Mouse (Mus musculus): ENCODE measurements around the gene Ptprc. TPM values are rescaled to one million over a fixed set of nuclear protein-coding genes. Genes with fewer than 3 reads are reported as not detected.

Ptprc gene
- polyA plus RNA-seq, 1 experiment from 2014 or later = 6.5 TPM

DNA sequence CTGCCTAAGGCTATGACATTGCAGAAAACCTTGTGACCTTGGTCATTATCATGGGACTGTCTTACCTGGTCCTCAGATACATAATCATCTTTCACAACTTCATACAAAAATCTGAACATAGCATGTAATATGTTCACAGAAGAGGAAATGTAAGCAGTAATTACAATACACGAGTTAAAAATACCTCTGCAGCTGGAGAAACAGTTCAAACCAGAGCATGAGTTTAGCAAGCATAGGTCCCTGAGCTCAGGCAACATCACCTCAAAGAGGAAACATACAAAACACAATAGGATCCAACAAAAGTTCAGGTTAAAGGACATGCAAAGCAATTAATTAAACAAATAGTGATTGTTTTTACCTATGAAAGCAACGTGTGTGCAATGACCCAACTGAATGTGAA is 17.8 kb downstream of the Ptprc start:
- ATAC-seq (ENCODE audit: insufficient read depth, low FRiP score) = no peak
- no peak overlapping the region for H3K9ac ChIP-seq (ENCODE audit: low read length)
- H3K4me2 ChIP-seq (ENCODE audit: low read depth, low read length) = no peak overlapping the region
- WGBS = 64% methylated on average over 2 of the region's 2 CpGs
- H3K4me3 ChIP-seq (replicated peaks; ENCODE audit: low read length) = no peak overlapping the region
- H3K4me1 ChIP-seq (ENCODE audit: control insufficient read depth, insufficient read depth, low read length) = no peaks in the 10 kb centered on the region
- no peaks in the 10 kb centered on the region for H3K27me3 ChIP-seq (ENCODE audit: control insufficient read depth, insufficient read depth, low read length)
- no peaks in the 10 kb centered on the region for H3K36me3 ChIP-seq (ENCODE audit: control insufficient read depth, insufficient read depth, low read length)
- no peak overlapping the region for H3K27ac ChIP-seq (ENCODE audit: low read length)
- H3K9me3 ChIP-seq (replicated peaks; ENCODE audit: control insufficient read depth, low read length) = no peaks in the 10 kb centered on the region

DNA sequence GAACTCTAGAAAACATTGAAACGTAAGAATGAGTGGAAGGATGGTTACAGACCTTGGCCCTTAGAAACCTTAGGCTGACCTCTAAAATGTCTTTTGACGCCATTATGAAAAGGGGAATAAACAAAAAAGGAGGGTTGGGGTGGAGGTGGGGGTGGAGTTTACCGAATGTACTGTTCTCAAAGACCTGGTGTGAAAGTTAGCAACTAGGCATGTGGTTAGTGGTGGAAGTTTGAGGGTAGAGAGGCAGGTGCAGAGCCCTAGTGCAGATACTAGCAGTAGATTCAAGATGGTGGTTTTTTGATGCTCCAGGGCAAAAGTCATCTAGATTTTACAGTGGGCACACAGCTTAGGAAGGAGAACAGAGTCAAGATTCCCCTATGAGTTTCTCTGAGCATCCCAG is 18.5 kb downstream of the Ptprc start:
- WGBS = 64% methylated on average over 3 of the region's 3 CpGs
- Histone ChIP-seq H3K4me2 (ENCODE audit: low read depth, low read length) (no peak overlapping the region), H3K27ac (ENCODE audit: low read length) (no peak overlapping the region), H3K9ac (ENCODE audit: low read length) (no peak overlapping the region), H3K36me3 (ENCODE audit: control insufficient read depth, insufficient read depth, low read length) (no peaks in the 10 kb centered on the region), H3K9me3 (replicated peaks; ENCODE audit: control insufficient read depth, low read length) (no peaks in the 10 kb centered on the region), H3K4me1 (ENCODE audit: control insufficient read depth, insufficient read depth, low read length) (no peaks in the 10 kb centered on the region), H3K27me3 (ENCODE audit: control insufficient read depth, insufficient read depth, low read length) (no peaks in the 10 kb centered on the region), H3K4me3 (replicated peaks; ENCODE audit: low read length) (no peak overlapping the region)
- ATAC-seq (ENCODE audit: insufficient read depth, low FRiP score) = no peak

DNA sequence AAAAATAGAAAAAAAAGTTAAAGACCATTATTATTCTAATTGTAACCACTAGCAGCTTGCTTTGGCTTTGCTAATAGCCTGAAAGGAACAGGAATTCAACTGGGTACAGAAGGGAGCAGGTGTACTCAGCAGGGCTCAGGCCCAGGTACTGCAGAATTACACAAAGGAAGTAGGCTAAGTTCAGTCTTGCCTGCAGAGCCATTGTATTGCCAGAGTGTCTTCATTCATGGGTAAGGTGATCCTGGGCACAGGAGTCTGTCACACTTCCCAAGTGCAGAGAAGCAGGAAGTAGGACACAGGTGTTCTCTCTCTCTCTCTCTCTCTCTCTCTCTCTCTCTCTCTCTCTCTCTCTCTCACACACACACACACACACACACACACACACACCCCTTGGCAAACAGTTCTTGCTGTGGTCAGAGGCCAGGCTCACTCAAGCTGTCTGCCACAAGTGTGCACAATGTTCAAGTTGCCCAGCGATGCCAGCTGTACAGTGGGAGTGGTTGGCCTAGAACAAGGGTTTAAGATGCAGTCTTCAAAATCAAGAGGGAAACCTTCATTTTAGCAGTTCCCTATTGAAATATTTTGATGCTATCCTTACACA is 21.2 kb downstream of the Ptprc start:
- WGBS = 57% methylated on average over 1 of the region's 1 CpGs
- no peaks in the 10 kb centered on the region for H3K4me1 ChIP-seq (ENCODE audit: control insufficient read depth, insufficient read depth, low read length)
- no peaks in the 10 kb centered on the region for H3K36me3 ChIP-seq (ENCODE audit: control insufficient read depth, insufficient read depth, low read length)
- H3K27ac ChIP-seq (ENCODE audit: low read length) = no peak overlapping the region
- no peak for ATAC-seq (ENCODE audit: insufficient read depth, low FRiP score)
- H3K27me3 ChIP-seq (ENCODE audit: control insufficient read depth, insufficient read depth, low read length) = no peaks in the 10 kb centered on the region
- no peak overlapping the region for H3K9ac ChIP-seq (ENCODE audit: low read length)
- no peaks in the 10 kb centered on the region for H3K9me3 ChIP-seq (replicated peaks; ENCODE audit: control insufficient read depth, low read length)
- H3K4me2 ChIP-seq (ENCODE audit: low read depth, low read length) = no peak overlapping the region
- H3K4me3 ChIP-seq (replicated peaks; ENCODE audit: low read length) = no peak overlapping the region

- H3K4me2 ChIP-seq (ENCODE audit: low read depth, low read length) = no peak overlapping the region
- no peak for ATAC-seq (ENCODE audit: insufficient read depth, low FRiP score)
- H3K36me3 ChIP-seq (ENCODE audit: control insufficient read depth, insufficient read depth, low read length) = no peaks in the 10 kb centered on the region
- no peaks in the 10 kb centered on the region for H3K9me3 ChIP-seq (replicated peaks; ENCODE audit: control insufficient read depth, low read length)
- no peak overlapping the region for H3K27ac ChIP-seq (ENCODE audit: low read length)
- WGBS = 58% methylated on average over 4 of the region's 4 CpGs
- no peaks in the 10 kb centered on the region for H3K4me1 ChIP-seq (ENCODE audit: control insufficient read depth, insufficient read depth, low read length)
- H3K9ac ChIP-seq (ENCODE audit: low read length) = no peak overlapping the region
- H3K4me3 ChIP-seq (replicated peaks; ENCODE audit: low read length) = no peak overlapping the region
- no peaks in the 10 kb centered on the region for H3K27me3 ChIP-seq (ENCODE audit: control insufficient read depth, insufficient read depth, low read length)
Measured at GRCm38 (mm10) chr1:138153126-138153525, 22.4 kb downstream of the Ptprc start.

GRCm38 (mm10) chr1:138148844-138149243 is 26.7 kb downstream of the Ptprc start:
- no peaks in the 10 kb centered on the region for H3K27me3 ChIP-seq (ENCODE audit: control insufficient read depth, insufficient read depth, low read length)
- H3K4me3 ChIP-seq (replicated peaks; ENCODE audit: low read length) = no peak overlapping the region
- H3K9me3 ChIP-seq (replicated peaks; ENCODE audit: control insufficient read depth, low read length) = no peaks in the 10 kb centered on the region
- no peaks in the 10 kb centered on the region for H3K36me3 ChIP-seq (ENCODE audit: control insufficient read depth, insufficient read depth, low read length)
- ATAC-seq (ENCODE audit: insufficient read depth, low FRiP score) = no peak
- 54% methylated on average over 4 of the region's 4 CpGs for WGBS
- H3K27ac ChIP-seq (ENCODE audit: low read length) = no peak overlapping the region
- no peak overlapping the region for H3K4me2 ChIP-seq (ENCODE audit: low read depth, low read length)
- no peak overlapping the region for H3K9ac ChIP-seq (ENCODE audit: low read length)
- H3K4me1 ChIP-seq (ENCODE audit: control insufficient read depth, insufficient read depth, low read length) = no peaks in the 10 kb centered on the region

DNA sequence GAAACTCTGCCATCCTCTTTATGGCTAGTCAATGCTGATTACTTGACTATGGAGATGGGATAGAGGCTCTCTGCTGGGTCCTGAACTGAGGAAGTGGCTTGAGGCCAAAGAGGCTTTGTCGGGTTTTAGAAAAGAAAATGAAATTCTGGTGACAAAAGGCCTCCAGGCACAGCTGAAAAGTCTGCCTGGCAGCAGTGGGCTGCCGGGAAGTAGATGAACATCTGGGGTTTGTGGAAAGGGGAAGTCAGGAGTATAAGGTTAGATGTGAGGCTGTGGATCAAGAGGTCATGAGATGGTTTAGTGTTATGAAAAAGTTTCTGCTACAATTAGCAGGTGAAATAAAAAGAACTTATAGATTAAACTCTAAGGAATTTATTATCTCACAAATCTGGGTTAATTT is 29.9 kb downstream of the Ptprc start:
- Histone ChIP-seq H3K4me2 (ENCODE audit: low read depth, low read length) (no peak overlapping the region), H3K36me3 (ENCODE audit: control insufficient read depth, insufficient read depth, low read length) (no peaks in the 10 kb centered on the region), H3K4me1 (ENCODE audit: control insufficient read depth, insufficient read depth, low read length) (no peaks in the 10 kb centered on the region), H3K4me3 (replicated peaks; ENCODE audit: low read length) (no peak overlapping the region), H3K27me3 (ENCODE audit: control insufficient read depth, insufficient read depth, low read length) (no peaks in the 10 kb centered on the region), H3K9me3 (replicated peaks; ENCODE audit: control insufficient read depth, low read length) (no peaks in the 10 kb centered on the region), H3K9ac (ENCODE audit: low read length) (no peak overlapping the region), H3K27ac (ENCODE audit: low read length) (no peak overlapping the region)
- ATAC-seq (ENCODE audit: insufficient read depth, low FRiP score) = no peak
- WGBS = 56% methylated on average over 2 of the region's 2 CpGs

DNA sequence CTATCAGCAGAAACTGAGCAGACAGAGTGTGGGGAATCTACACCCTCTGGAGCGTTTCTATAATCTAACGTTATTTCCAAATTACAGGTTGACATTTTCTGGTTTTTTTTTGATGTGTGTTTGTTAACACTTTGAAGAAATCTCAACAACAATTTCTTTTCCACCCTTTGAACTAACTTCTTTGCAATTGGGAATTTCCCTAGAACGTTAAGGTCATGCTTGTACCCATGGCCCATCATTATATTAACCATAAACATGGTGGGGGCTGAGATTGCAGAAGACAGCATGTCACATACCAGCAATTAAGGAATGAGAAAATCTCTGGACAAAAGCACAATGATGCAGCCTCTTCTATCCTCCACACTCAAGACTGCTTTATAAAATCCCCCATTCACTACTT is 30.4 kb downstream of the Ptprc start:
- no peaks in the 10 kb centered on the region for H3K4me1 ChIP-seq (ENCODE audit: control insufficient read depth, insufficient read depth, low read length)
- no peak overlapping the region for H3K4me2 ChIP-seq (ENCODE audit: low read depth, low read length)
- no peak overlapping the region for H3K4me3 ChIP-seq (replicated peaks; ENCODE audit: low read length)
- no peaks in the 10 kb centered on the region for H3K27me3 ChIP-seq (ENCODE audit: control insufficient read depth, insufficient read depth, low read length)
- ATAC-seq (ENCODE audit: insufficient read depth, low FRiP score) = no peak
- no peak overlapping the region for H3K27ac ChIP-seq (ENCODE audit: low read length)
- H3K9ac ChIP-seq (ENCODE audit: low read length) = no peak overlapping the region
- 80% methylated on average over 3 of the region's 3 CpGs for WGBS
- no peaks in the 10 kb centered on the region for H3K36me3 ChIP-seq (ENCODE audit: control insufficient read depth, insufficient read depth, low read length)
- no peaks in the 10 kb centered on the region for H3K9me3 ChIP-seq (replicated peaks; ENCODE audit: control insufficient read depth, low read length)

- Histone ChIP-seq H3K27ac (ENCODE audit: low read length) (no peak overlapping the region), H3K4me2 (ENCODE audit: low read depth, low read length) (no peak overlapping the region), H3K9me3 (replicated peaks; ENCODE audit: control insufficient read depth, low read length) (no peaks in the 10 kb centered on the region), H3K4me3 (replicated peaks; ENCODE audit: low read length) (no peak overlapping the region), H3K27me3 (ENCODE audit: control insufficient read depth, insufficient read depth, low read length) (no peaks in the 10 kb centered on the region), H3K9ac (ENCODE audit: low read length) (no peak overlapping the region), H3K36me3 (ENCODE audit: control insufficient read depth, insufficient read depth, low read length) (no peaks in the 10 kb centered on the region), H3K4me1 (ENCODE audit: control insufficient read depth, insufficient read depth, low read length) (no peaks in the 10 kb centered on the region)
- ATAC-seq (ENCODE audit: insufficient read depth, low FRiP score) = no peak
- WGBS = 70% methylated on average over 5 of the region's 5 CpGs
Measured at GRCm38 (mm10) chr1:138144365-138144764, 31.1 kb downstream of the Ptprc start.

GRCm38 (mm10) chr1:138140769-138141168 is 34.7 kb downstream of the Ptprc start:
- Histone ChIP-seq H3K9ac (ENCODE audit: low read length) (no peak overlapping the region), H3K4me1 (ENCODE audit: control insufficient read depth, insufficient read depth, low read length) (no peaks in the 10 kb centered on the region)

GRCm38 (mm10) chr1:138137696-138138095 is 37.8 kb downstream of the Ptprc start:
- no peak overlapping the region for H3K4me2 ChIP-seq (ENCODE audit: low read depth, low read length)
- H3K4me3 ChIP-seq (replicated peaks; ENCODE audit: low read length) = no peak overlapping the region
- no peaks in the 10 kb centered on the region for H3K36me3 ChIP-seq (ENCODE audit: control insufficient read depth, insufficient read depth, low read length)
- H3K27me3 ChIP-seq (ENCODE audit: control insufficient read depth, insufficient read depth, low read length) = no peaks in the 10 kb centered on the region
- H3K9me3 ChIP-seq (replicated peaks; ENCODE audit: control insufficient read depth, low read length) = no peaks in the 10 kb centered on the region
- H3K4me1 ChIP-seq (ENCODE audit: control insufficient read depth, insufficient read depth, low read length) = no peaks in the 10 kb centered on the region
- H3K9ac ChIP-seq (ENCODE audit: low read length) = no peak overlapping the region
- no peak for ATAC-seq (ENCODE audit: insufficient read depth, low FRiP score)
- WGBS = 86% methylated on average over 4 of the region's 4 CpGs
- no peak overlapping the region for H3K27ac ChIP-seq (ENCODE audit: low read length)

More at GRCm38 (mm10) chr1:138140769-138141168, 34.7 kb downstream of the Ptprc start:
- ATAC-seq (ENCODE audit: insufficient read depth, low FRiP score) = no peak
- WGBS = 90% methylated on average over 4 of the region's 4 CpGs
- H3K27ac ChIP-seq (ENCODE audit: low read length) = no peak overlapping the region
- H3K27me3 ChIP-seq (ENCODE audit: control insufficient read depth, insufficient read depth, low read length) = no peaks in the 10 kb centered on the region
- no peak overlapping the region for H3K4me2 ChIP-seq (ENCODE audit: low read depth, low read length)
- no peaks in the 10 kb centered on the region for H3K9me3 ChIP-seq (replicated peaks; ENCODE audit: control insufficient read depth, low read length)
- H3K4me3 ChIP-seq (replicated peaks; ENCODE audit: low read length) = no peak overlapping the region
- no peaks in the 10 kb centered on the region for H3K36me3 ChIP-seq (ENCODE audit: control insufficient read depth, insufficient read depth, low read length)

All from stomach, embryonic 16.5 days (tissue).